Comparison of ENCODE assay signal across 19 mouse cellular contexts in the genomic region with DNA sequence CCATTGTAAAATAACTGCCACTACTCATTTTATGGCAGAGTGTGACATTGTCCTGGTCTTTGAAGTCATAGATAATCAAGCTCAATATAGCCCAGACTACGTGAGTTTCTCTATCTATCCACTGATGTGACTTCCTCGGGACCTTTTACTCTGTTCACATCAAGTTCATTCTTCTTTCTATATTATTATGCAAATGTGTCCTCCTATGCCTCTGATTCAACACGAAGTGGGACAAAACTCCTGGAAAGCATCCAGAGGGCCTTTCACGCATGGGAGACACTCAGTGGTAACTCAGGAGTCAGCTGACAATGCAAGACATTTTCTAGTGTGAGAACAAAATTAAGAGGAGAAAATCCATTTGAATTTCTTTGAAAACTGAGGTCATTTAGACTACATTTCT.
DNase-seq lines count a peak whose midpoint lies in the region; ATAC-seq and TF ChIP-seq lines count a peak whose summit lies in the region.
"Had no signal": no experiment of that assay in that cellular context is flagged by ENCODE, and none has a peak within 500 bp of the region (broad histone marks: within the 10 kb centered on the region; RNA-seq: fewer than 3 reads in every experiment).

No protein-coding gene starts in this region.

- H3K36me3 ChIP-seq in midbrain, embryonic 14.5 days (ENCODE audit: control insufficient read depth, insufficient read depth, low read length), result no peaks in the 10 kb centered on the region
- H3K36me3 ChIP-seq: embryonic facial prominence, embryonic 15.5 days; G1E; hindbrain, embryonic 15.5 days; limb, embryonic 13.5 days; liver, embryonic 13.5 days; lung, embryonic 15.5 days had no signal

- 5% methylated on average over 4 of the region's 4 CpGs for WGBS in midbrain, embryonic 14.5 days

- ATAC-seq in midbrain, embryonic 14.5 days (ENCODE audit: low FRiP score, low TSS enrichment), result no peak

- H3K4me1 ChIP-seq in midbrain, embryonic 14.5 days (ENCODE audit: control insufficient read depth, insufficient read depth, low read length), result no peaks in the 10 kb centered on the region
- H3K4me1 ChIP-seq: embryonic facial prominence, embryonic 15.5 days; hindbrain, embryonic 15.5 days; limb, embryonic 13.5 days; liver, embryonic 13.5 days; lung, embryonic 15.5 days had no signal

- TF ChIP-seq POLR2A in brain, embryonic 14.5 days (IDR thresholded peaks at IDR 0.05; ENCODE audit: borderline replicate concordance, extremely low read depth, insufficient read depth, insufficient read length, poor library complexity, severe bottlenecking), result no peak

- H3K9ac ChIP-seq in midbrain, embryonic 14.5 days (replicated peaks; ENCODE audit: low read length), result no peak overlapping the region
- H3K9ac ChIP-seq: embryonic facial prominence, embryonic 15.5 days; hindbrain, embryonic 15.5 days; limb, embryonic 13.5 days; liver, embryonic 13.5 days; lung, embryonic 15.5 days had no signal

- H3K4me3 ChIP-seq in midbrain, embryonic 14.5 days (replicated peaks; ENCODE audit: low read depth, low read length), result no peak overlapping the region
- H3K4me3 ChIP-seq: embryonic facial prominence, embryonic 15.5 days; hindbrain, embryonic 15.5 days; limb, embryonic 13.5 days; liver, embryonic 13.5 days; lung, embryonic 15.5 days had no signal

- intact Hi-C loops in left cerebral cortex, postnatal 4 days (cut with DNase I), result no loop called here

- H3K4me2 ChIP-seq in midbrain, embryonic 14.5 days (ENCODE audit: low read length), result no peak overlapping the region
- H3K4me2 ChIP-seq: embryonic facial prominence, embryonic 15.5 days; hindbrain, embryonic 15.5 days; limb, embryonic 13.5 days; liver, embryonic 13.5 days; lung, embryonic 15.5 days had no signal

- H3K27ac ChIP-seq in midbrain, embryonic 14.5 days (replicated peaks; ENCODE audit: low read depth, low read length), result no peak overlapping the region
- H3K27ac ChIP-seq: embryonic facial prominence, embryonic 15.5 days; hindbrain, embryonic 15.5 days; limb, embryonic 13.5 days; liver, embryonic 13.5 days; lung, embryonic 15.5 days had no signal

- H3K9me3 ChIP-seq in midbrain, embryonic 14.5 days (ENCODE audit: control insufficient read depth, low read length), result no peaks in the 10 kb centered on the region
- H3K9me3 ChIP-seq: embryonic facial prominence, embryonic 15.5 days; hindbrain, embryonic 15.5 days; limb, embryonic 13.5 days; liver, embryonic 13.5 days; lung, embryonic 15.5 days had no signal

- peak; percentile 10 for DNase-seq in embryo, embryonic 10.5 days (ENCODE audit: low spot score)
- DNase-seq in embryo, embryonic 10 days (ENCODE audit: low spot score), result no peak
- peak; percentile 30 for DNase-seq in left cerebral cortex, postnatal 4 days
- DNase-seq in left cerebral cortex, adult 8-10 months (ENCODE audit: low spot score in 2 of 2), result no peak
- DNase-seq in brain, embryonic 14.5 days (ENCODE audit: low read depth), result peak; percentile 90
- peak; percentile 53 for DNase-seq in midbrain, embryonic 14.5 days
- DNase-seq in lung, postnatal 10 days, result no peak
- no peak for DNase-seq in thymus, postnatal 4 days
- DNase-seq: adrenal gland, postnatal 36 days; cerebellum, adult 18-20 months; gastrocnemius, postnatal 36 days; kidney, adult 11 months; liver, embryonic 13.5 days; thymus, adult 2 months had no signal

- no peak for TF ChIP-seq CTCF in brain, embryonic 14.5 days (IDR thresholded peaks at IDR 0.05; ENCODE audit: borderline replicate concordance, extremely low read depth, insufficient read depth, insufficient read length)

- no peaks in the 10 kb centered on the region for H3K27me3 ChIP-seq in midbrain, embryonic 14.5 days (ENCODE audit: control insufficient read depth, insufficient read depth, low read length)
- H3K27me3 ChIP-seq: embryonic facial prominence, embryonic 15.5 days; hindbrain, embryonic 15.5 days; limb, embryonic 13.5 days; liver, embryonic 13.5 days; lung, embryonic 15.5 days had no signal

Comparison
In these comparisons a context has a peak if more than half of its experiments do, and no peak if none do; other contexts are left out.
1. DNase-seq: peak in embryo, embryonic 10.5 days (single experiment), left cerebral cortex, postnatal 4 days (single experiment), brain, embryonic 14.5 days (single experiment) and midbrain, embryonic 14.5 days (single experiment); none in embryo, embryonic 10 days (single experiment), left cerebral cortex, adult 8-10 months (0 of 2), lung, postnatal 10 days (single experiment) and thymus, postnatal 4 days (single experiment).